Mouse (Mus musculus) bone marrow macrophage, adult 2 months (primary cell): ENCODE measurements around the gene Lsamp.

Source experiments
- CTCF ChIP-seq: IDR thresholded peaks from 2 replicates; pipeline ENCODE4 v1.5.1; 2012; ENCODE audit warnings: low read depth, mild to moderate bottlenecking, low read length, moderate library complexity
- POLR2A ChIP-seq: IDR thresholded peaks from 2 replicates; pipeline ENCODE4 v1.6.1; 2012; ENCODE audit warnings: mild to moderate bottlenecking, low read depth, low read length, borderline replicate concordance

DNA sequence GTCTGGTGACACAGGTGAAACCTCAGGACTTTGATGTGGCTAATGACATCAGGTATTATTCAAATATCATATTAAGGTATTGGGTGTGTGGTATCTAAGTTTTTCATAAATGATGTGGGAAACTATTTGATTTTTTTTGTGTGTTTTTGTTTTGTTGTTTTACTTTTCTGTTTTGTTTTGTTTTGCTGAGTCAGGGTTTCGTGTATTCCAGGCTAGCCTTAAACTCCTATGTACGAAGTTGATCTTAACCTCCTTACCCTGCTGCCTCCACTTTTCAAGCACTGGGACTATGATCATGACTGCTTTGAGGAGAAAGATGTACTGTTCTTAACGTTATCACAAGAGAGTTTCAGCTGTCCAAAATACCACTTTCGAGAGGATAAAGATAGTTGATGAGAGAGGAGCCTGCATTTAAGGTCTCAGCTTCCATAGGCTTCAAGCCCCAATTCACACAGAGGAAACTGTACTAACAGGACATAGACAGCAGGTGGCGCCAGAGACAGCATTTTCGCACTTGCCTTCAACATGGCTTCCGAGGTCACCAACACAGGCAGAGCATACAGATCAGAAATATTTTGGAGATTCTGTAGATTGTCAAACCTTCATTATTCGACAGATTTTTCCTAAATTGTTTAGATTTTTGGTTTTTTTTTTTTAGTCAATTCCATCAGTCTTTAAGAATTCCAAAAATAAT is 2185.4 kb downstream of the Lsamp start:
- peak; percentile 60 for TF ChIP-seq CTCF
- TF ChIP-seq POLR2A, result no peak
